Mouse (Mus musculus) c-Kit-negative CD71-positive TER-119-positive erythroid progenitor cells, embryonic 14.5 days (primary cell): ENCODE results near the gene Usp32.
"Not testable (repeated sequence)": the region's sequence is repeated elsewhere in the genome, so short reads cannot be mapped to it uniquely, and the experiment has no call there.

Experiments
- DNase-seq: peaks from one replicate; pipeline ENCODE4 v3.0.0-alpha.2; 2013; ENCODE audit warnings: low read depth, low spot score

Usp32 gene

DNA sequence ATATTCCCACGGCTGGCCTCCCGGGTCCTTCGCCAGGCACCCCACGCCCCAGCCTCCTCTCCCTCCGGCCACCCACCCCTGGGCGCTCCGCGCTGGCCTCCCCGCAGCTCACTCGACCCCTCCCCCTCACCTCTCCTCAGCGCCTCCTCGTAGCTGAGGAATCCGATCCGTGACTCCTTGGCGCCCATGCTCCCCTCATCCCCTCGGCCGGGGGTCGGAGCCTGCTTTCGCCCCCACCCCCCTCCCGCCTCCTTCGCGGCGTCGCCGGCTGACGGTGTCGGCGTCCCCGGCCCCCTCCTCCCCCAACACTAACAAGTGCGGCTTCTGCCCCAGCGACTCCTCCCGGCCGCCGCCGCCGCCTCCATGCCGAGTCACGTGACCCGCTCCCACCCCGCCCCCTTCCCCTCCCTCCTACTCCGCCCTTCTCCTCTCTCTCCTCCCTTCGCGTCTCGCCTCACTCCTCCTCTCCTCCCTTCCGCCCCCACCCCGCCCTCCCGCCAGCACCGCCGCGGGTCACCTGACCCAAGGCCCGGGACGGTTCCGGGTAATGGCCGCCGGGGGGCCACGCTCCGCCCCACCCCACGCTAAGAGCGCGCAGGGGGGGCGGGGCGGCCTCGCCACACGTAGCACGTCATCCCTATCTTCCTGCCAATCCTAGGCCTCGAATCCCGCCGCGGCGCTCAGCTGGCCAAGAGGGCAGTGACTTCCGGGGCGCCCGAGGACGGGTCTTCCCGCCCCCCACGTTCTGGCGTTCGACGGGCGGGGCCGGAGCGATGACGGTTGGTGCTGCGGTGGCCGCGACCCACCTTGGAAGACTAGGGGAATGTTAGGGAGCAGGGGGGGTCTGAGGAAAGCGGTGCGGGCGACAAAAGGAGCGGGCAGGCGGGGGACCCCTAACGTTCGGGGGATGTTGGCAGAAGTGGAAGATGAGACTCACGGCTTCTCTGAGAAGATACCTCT, at the start of gene Usp32:
Gene Usp32, minus strand, starts transcription at position 581 of the 960 bp plus-strand sequence.
- DNase-seq: peak; percentile 98

DNA sequence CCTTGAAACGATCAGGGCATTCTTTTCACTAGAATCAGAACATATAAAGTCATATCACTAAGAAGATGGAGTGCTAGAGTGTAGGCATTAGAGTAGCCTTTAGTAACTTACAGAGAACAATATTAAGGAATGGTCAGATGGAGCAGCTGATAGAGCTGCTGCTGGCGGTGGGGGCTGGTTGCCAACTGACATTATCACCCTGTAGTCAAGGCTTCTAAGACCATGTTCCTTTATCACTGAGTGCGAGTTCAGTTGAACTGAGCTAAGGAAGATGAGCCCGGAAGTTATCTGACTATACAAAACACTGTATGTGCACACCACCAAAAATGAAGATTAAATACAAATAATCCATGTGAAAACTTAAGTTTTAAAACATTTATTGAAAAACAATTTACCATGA, 49.1 kb upstream of the Usp32 start:
- DNase-seq: no peak

GRCm38 (mm10) chr11:85184839-85185238, 44.9 kb upstream of the Usp32 start:
- DNase-seq: no peak

GRCm38 (mm10) chr11:85184082-85184481, 44.1 kb upstream of the Usp32 start:
- peak; percentile 75 for DNase-seq

- no peak for DNase-seq
Observed at GRCm38 (mm10) chr11:85183284-85183779, 43.4 kb upstream of the Usp32 start.

GRCm38 (mm10) chr11:85182617-85183283, 42.8 kb upstream of the Usp32 start:
- DNase-seq: peak; percentile 46

DNA sequence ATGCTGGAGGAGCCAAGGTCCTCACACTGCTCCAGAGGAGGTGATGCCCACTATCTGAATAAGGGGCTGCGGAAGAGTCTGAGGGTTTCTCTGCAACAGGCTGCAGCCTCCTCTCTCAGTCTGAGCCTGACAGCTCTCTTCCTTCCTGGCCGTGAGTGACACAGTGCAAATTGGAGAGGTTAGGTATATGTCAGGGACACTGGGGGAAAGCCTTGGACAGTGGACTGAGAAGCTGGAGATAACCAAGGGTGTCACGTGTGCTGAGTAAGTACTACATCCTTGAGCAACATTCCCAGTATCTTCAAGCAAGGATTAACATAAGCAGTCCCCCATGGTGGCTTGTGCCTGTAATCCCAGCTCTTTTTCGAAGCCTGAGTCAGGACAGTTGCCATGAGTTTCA, 38.5 kb upstream of the Usp32 start:
- no peak for DNase-seq

DNA sequence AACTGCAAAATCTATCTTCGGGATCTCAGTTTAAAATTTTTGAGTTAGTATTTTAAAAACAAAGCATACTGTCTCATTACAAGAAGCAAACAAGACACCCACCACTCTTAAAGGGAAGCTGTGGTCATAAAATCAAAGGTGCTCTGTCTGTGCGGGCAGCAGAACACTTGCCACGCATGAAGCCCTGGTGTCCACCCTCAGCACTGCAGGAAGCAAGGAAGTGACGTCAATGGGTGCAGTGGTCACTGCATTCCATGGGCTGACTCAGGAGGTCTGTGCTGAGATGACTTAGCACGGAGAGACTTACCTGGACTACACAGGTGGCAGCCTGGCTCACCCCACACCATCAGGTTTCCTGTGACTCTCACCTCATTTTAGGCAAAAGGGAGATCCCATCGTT, 37.8 kb upstream of the Usp32 start:
- DNase-seq: no peak

- DNase-seq: no peak
Observed at GRCm38 (mm10) chr11:85175941-85176340, 36.0 kb upstream of the Usp32 start.

- DNase-seq: no peak
Observed at GRCm38 (mm10) chr11:85170833-85171232, 30.9 kb upstream of the Usp32 start.

DNA sequence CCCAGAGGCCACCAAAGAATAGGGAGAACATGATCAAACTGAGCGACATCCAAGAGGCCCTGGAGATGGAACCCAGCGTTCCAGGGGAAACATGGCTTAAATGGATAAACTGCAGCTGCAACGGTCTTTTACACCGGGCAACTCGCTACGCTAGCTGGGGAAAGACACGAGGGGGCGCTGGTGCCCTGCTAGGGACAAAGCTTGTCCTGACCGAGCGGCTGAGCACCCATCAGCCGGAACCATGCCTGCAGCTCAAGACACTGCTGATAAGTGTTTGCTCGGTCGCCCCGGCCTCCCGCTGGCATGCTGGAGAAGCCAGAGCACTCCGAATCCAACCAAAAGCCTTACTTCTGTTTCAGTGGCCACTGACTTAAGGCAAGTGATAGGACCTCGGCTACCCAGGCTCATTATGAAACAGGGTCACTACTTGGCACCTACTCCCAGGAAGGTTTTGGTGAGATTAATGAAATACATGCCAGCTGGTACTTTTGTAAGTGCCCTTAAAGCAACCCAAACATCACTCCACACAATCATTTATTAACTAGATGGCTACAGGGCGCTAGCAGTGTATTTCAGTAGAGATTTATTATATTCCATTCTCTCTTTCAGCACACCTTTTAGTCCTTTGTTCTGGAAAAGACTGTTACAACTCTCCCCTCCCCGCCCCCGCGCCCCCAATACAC, 30.2 kb upstream of the Usp32 start, which contains the start of gene 1700125H20Rik:
Gene 1700125H20Rik, plus strand, starts transcription at position 347 of the 683 bp plus-strand sequence.
- peak; percentile 84 for DNase-seq

- DNase-seq: no peak
Observed at GRCm38 (mm10) chr11:85167503-85167902, 27.5 kb upstream of the Usp32 start.

DNA sequence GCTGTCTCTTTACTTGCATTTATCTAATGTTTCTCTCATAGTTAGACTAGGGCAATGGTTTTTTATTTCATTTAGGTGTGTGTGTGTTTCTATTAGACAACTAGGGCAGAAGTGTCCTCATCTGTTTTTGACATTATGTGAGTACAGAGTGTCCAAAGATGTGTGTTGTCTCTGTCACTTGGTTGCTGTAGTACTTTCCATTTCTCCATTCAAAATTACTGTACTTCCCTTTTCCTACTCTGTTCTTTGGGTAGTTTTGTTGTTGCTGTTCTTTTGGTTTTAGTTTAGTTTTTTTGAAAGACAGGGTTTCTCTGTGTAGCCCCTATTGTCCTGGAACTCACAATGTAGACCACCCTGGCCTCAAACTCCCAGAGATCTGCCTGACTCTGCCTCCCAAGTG, 24.4 kb upstream of the Usp32 start:
- DNase-seq: no peak

GRCm38 (mm10) chr11:85163014-85163413, 23.1 kb upstream of the Usp32 start:
- DNase-seq: not testable (repeated sequence)

DNA sequence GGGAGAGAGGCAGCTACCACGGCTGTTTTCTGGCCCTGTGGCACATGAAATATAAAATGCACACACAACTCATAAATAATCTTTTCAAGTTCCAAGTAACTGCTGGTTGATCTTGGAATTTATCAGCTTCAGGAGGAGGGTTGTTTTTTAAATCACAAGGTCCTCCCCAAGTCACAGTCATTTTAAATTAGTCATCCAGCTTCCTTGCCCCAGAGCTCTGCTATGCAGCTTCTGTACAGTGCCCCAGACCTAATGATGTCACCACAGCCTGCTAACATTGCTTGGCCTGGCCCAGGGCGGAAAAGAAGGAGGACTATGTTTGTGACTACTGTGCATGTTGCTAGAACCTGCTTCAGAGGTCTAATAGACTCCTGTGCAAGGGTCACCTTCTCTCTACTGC, 17.3 kb upstream of the Usp32 start:
- DNase-seq: no peak

GRCm38 (mm10) chr11:85152256-85152930, 12.4 kb upstream of the Usp32 start:
- no peak for DNase-seq

DNA sequence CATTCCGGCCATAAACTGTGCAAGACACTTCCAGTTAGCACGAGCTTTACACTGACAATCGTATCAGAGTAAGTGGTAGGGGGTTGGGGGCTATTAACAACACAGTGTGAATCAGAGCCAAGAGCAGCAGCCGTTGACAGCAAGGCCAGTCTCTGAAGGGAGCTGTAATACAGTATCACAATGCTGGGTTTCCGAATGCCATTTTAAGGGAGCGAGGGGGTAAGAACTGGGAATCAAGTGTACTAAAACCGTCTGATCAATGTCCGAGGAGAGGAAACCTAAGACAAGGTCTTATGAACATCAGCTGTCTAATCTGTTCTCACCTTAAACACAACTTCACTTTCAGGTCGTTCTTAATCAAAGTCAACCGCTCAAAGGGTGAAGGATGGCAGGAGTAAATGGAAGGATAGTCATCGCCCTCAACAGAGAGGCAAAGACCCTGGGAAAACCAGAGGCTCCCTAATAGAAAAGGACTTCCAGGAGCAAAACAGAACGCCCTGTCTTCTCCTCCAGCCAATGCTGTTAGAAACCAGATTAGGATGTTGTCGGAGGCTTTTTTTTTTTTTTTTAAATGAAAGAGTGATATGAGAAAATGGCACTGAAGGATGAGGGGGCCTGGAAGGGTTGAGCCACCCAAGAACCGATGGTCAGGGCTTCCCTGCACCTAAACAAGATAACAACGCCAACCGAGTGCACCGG, 1.0 kb downstream of the Usp32 start:
- DNase-seq: no peak

DNA sequence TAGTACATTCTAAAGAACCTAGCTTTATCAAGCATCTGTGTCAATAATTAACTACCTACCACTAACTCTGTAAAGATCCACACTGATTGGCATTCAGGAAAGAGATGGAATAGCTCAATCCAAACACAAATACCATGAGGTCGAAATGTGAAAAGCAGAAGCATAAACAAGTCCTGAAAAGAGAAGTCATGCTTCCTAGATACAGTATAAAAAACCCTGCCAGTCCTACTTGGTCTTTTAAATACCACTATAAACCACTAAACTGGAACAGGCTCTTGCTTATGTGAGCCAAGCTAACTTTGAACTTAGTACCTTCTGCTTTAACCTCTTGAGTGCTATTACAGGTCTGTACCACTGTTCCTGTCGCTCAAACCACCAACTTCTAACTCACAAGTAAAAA, 8.4 kb downstream of the Usp32 start:
- no peak for DNase-seq

- no peak for DNase-seq
Observed at GRCm38 (mm10) chr11:85128883-85129282, 11.1 kb downstream of the Usp32 start.

GRCm38 (mm10) chr11:85126257-85127102, 13.5 kb downstream of the Usp32 start:
- DNase-seq: no peak
